Mouse (Mus musculus) forebrain, embryonic 14.5 days (tissue): ENCODE data around the gene Acss3. TPM values are rescaled to one million over a fixed set of nuclear protein-coding genes. Genes with fewer than 3 reads are reported as not detected.

Experiments
- ATAC-seq: fragments of 200-750 bp; cut with Nextera tagmentation; 2 replicates; pipeline ENCODE4 v1.8.0; 2017; ENCODE audit warnings: mild to moderate bottlenecking, moderate library complexity
- DNase-seq: peaks from one replicate; pipeline ENCODE4 v3.0.0-alpha.2; 2015; ENCODE audit warnings: low spot score
- H3K27ac ChIP-seq: fragments of 300-500 bp; sonication (generic); 2 replicates; pipeline ENCODE4 v1.5.1; 2014; ENCODE audit warnings: low read depth, mild to moderate bottlenecking, control low read depth, low read length, moderate library complexity
- H3K27me3 ChIP-seq: fragments of 300-500 bp; sonication (generic); replicated peaks from 2 replicates; pipeline ENCODE4 v1.6.1; 2014; ENCODE audit warnings: low read length, control low read depth, mixed read lengths; ENCODE audit not compliant: control insufficient read depth, insufficient read depth
- H3K36me3 ChIP-seq: fragments of 300-500 bp; sonication (generic); 2 replicates; pipeline ENCODE4 v1.6.1; 2014; ENCODE audit warnings: low read length, control low read depth; ENCODE audit not compliant: control insufficient read depth, insufficient read depth
- H3K4me1 ChIP-seq: fragments of 300-500 bp; sonication (generic); 2 replicates; pipeline ENCODE4 v1.6.1; 2014; ENCODE audit warnings: antibody characterized with exemption, low read length, control low read depth; ENCODE audit not compliant: control insufficient read depth, insufficient read depth
- H3K4me2 ChIP-seq: fragments of 300-500 bp; sonication (generic); 2 replicates; pipeline ENCODE4 v1.6.1; 2014; ENCODE audit warnings: mild to moderate bottlenecking, control low read depth, low read length
- H3K4me3 ChIP-seq: fragments of 300-500 bp; sonication (generic); 2 replicates; pipeline ENCODE4 v1.5.1; 2014; ENCODE audit warnings: low read depth, low read length, control low read depth
- H3K9ac ChIP-seq: fragments of 300-500 bp; sonication (generic); 2 replicates; pipeline ENCODE4 v1.6.1; 2014; ENCODE audit warnings: mild to moderate bottlenecking, low read length, control low read depth, moderate library complexity
- H3K9me3 ChIP-seq: fragments of 300-500 bp; sonication (generic); replicated peaks from 2 replicates; pipeline ENCODE4 v1.6.1; 2016; ENCODE audit warnings: low read length, control low read depth, mixed read lengths; ENCODE audit not compliant: control insufficient read depth
- WGBS: fragments of 180-500 bp; shearing (Covaris S2); extraction: QIAGEN DNeasy Blood & Tissue Kit; methylation state at CpG from one replicate; pipeline ENCODE4 v1.1.7; 2014; 5-methylcytosine and 5-hydroxymethylcytosine counted together
- polyA plus RNA-seq: library from polyadenylated mRNA; unstranded; fragments of >200 nt; fragmentation: Nextera tagmentation; extraction: Ambion mirVana; gene quantifications from 2 replicates; pipeline ENCODE4 v1.2.1, GENCODE M21; 2014

Acss3 gene
- polyA plus RNA-seq, 1 experiment from 2014 or later = 0.55 TPM

- no peaks in the 10 kb centered on the region for H3K9me3 ChIP-seq
- H3K4me3 ChIP-seq = no peak overlapping the region
- ATAC-seq (no peak), DNase-seq (no peak)
- H3K36me3 ChIP-seq = no peaks in the 10 kb centered on the region
- no peaks in the 10 kb centered on the region for H3K27me3 ChIP-seq
- no peak overlapping the region for H3K4me2 ChIP-seq
- no peaks in the 10 kb centered on the region for H3K4me1 ChIP-seq
- 69% methylated on average over 5 of the region's 5 CpGs for WGBS
- H3K27ac ChIP-seq = no peak overlapping the region
- H3K9ac ChIP-seq = no peak overlapping the region
These were observed 182.1 kb downstream of the Acss3 start for GRCm38 (mm10) chr10:106941380-106941779.

- Histone ChIP-seq H3K9ac (no peak overlapping the region), H3K4me1 (no peaks in the 10 kb centered on the region), H3K36me3 (no peaks in the 10 kb centered on the region), H3K9me3 (no peaks in the 10 kb centered on the region), H3K4me3 (no peak overlapping the region), H3K4me2 (no peak overlapping the region), H3K27ac (no peak overlapping the region), H3K27me3 (no peaks in the 10 kb centered on the region)
- DNase-seq (no peak), ATAC-seq (no peak)
- WGBS = 75% methylated on average over 1 of the region's 1 CpGs
These were observed 184.0 kb downstream of the Acss3 start for GRCm38 (mm10) chr10:106939441-106939840.

- Histone ChIP-seq H3K27ac (no peak overlapping the region), H3K9ac (no peak overlapping the region), H3K27me3 (no peaks in the 10 kb centered on the region), H3K9me3 (no peaks in the 10 kb centered on the region), H3K36me3 (no peaks in the 10 kb centered on the region), H3K4me2 (no peak overlapping the region), H3K4me3 (no peak overlapping the region), H3K4me1 (no peaks in the 10 kb centered on the region)
- 95% methylated on average over 3 of the region's 3 CpGs for WGBS
- DNase-seq = no peak
- no peak for ATAC-seq
These were observed 184.6 kb downstream of the Acss3 start for GRCm38 (mm10) chr10:106938851-106939250.

- 79% methylated on average over 7 of the region's 7 CpGs for WGBS
- DNase-seq = no peak
- no peak overlapping the region for H3K4me3 ChIP-seq
- no peak overlapping the region for H3K27ac ChIP-seq
- no peaks in the 10 kb centered on the region for H3K9me3 ChIP-seq
- no peaks in the 10 kb centered on the region for H3K36me3 ChIP-seq
- H3K27me3 ChIP-seq = no peaks in the 10 kb centered on the region
- H3K4me2 ChIP-seq = no peak overlapping the region
- H3K4me1 ChIP-seq = no peaks in the 10 kb centered on the region
- no peak overlapping the region for H3K9ac ChIP-seq
- ATAC-seq = no peak
These were observed 186.5 kb downstream of the Acss3 start for GRCm38 (mm10) chr10:106936996-106937395.

GRCm38 (mm10) chr10:106932571-106933073 lies 190.8 kb downstream of the Acss3 start:
- DNase-seq (peak; percentile 79), ATAC-seq (peak; percentile 48; the same call in 1 of the 2 replicates)
- H3K9ac ChIP-seq = peak overlapping the region; percentile 43; the same call in 1 of the 2 replicates
- WGBS = 38% methylated on average over 13 of the region's 13 CpGs
- H3K4me3 ChIP-seq = no peak overlapping the region
- H3K4me2 ChIP-seq = peak overlapping the region; percentile 37
- H3K36me3 ChIP-seq = no peaks in the 10 kb centered on the region
- H3K4me1 ChIP-seq = peaks cover 5% of the 10 kb centered on the region; the same call in 1 of the 2 replicates
- no peak overlapping the region for H3K27ac ChIP-seq
- H3K27me3 ChIP-seq = no peaks in the 10 kb centered on the region
- no peaks in the 10 kb centered on the region for H3K9me3 ChIP-seq

- WGBS = 43% methylated on average over 9 of the region's 9 CpGs
- peak; percentile 36 for DNase-seq
- ATAC-seq = peak; percentile 65; the same call in 1 of the 2 replicates
- peaks cover 5% of the 10 kb centered on the region; the same call in 1 of the 2 replicates for H3K4me1 ChIP-seq
- no peak overlapping the region for H3K4me3 ChIP-seq
- no peak overlapping the region for H3K9ac ChIP-seq
- H3K9me3 ChIP-seq = no peaks in the 10 kb centered on the region
- no peaks in the 10 kb centered on the region for H3K36me3 ChIP-seq
- no peak overlapping the region for H3K4me2 ChIP-seq
- no peak overlapping the region for H3K27ac ChIP-seq
- H3K27me3 ChIP-seq = no peaks in the 10 kb centered on the region
These were observed 194.7 kb downstream of the Acss3 start for GRCm38 (mm10) chr10:106928576-106929332.

- no peaks in the 10 kb centered on the region for H3K36me3 ChIP-seq
- H3K9ac ChIP-seq = no peak overlapping the region
- no peak overlapping the region for H3K4me2 ChIP-seq
- no peak overlapping the region for H3K27ac ChIP-seq
- DNase-seq (no peak), ATAC-seq (no peak)
- no peaks in the 10 kb centered on the region for H3K27me3 ChIP-seq
- H3K4me1 ChIP-seq = peaks cover 5% of the 10 kb centered on the region; the same call in 1 of the 2 replicates
- H3K9me3 ChIP-seq = no peaks in the 10 kb centered on the region
- H3K4me3 ChIP-seq = no peak overlapping the region
- WGBS = 93% methylated on average over 3 of the region's 3 CpGs
These were observed 198.7 kb downstream of the Acss3 start for GRCm38 (mm10) chr10:106924798-106925197.

GRCm38 (mm10) chr10:106924334-106924733 lies 199.1 kb downstream of the Acss3 start:
- no peaks in the 10 kb centered on the region for H3K36me3 ChIP-seq

GRCm38 (mm10) chr10:106914822-106915221 lies 208.6 kb downstream of the Acss3 start:
- Histone ChIP-seq H3K27me3 (no peaks in the 10 kb centered on the region), H3K27ac (no peak overlapping the region), H3K9ac (no peak overlapping the region), H3K4me3 (no peak overlapping the region), H3K36me3 (no peaks in the 10 kb centered on the region), H3K4me2 (no peak overlapping the region), H3K9me3 (0 out of 2 replicates have a peak, but pooled peaks cover 3% of the 10 kb centered on the region), H3K4me1 (peaks cover 2% of the 10 kb centered on the region; the same call in 1 of the 2 replicates)
- ATAC-seq (no peak), DNase-seq (no peak)

More at GRCm38 (mm10) chr10:106924334-106924733, 199.1 kb downstream of the Acss3 start:
- H3K4me3 ChIP-seq = no peak overlapping the region
- no peaks in the 10 kb centered on the region for H3K9me3 ChIP-seq
- H3K4me2 ChIP-seq = no peak overlapping the region
- H3K27ac ChIP-seq = no peak overlapping the region
- peaks cover 5% of the 10 kb centered on the region; the same call in 1 of the 2 replicates for H3K4me1 ChIP-seq
- H3K27me3 ChIP-seq = no peaks in the 10 kb centered on the region
- 79% methylated on average over 5 of the region's 5 CpGs for WGBS
- DNase-seq (peak; percentile 35), ATAC-seq (no peak)
- H3K9ac ChIP-seq = no peak overlapping the region
